Mouse (Mus musculus) lung, adult 2 months (tissue): ENCODE measurements around the gene Xxylt1. TPM values are rescaled to one million over a fixed set of nuclear protein-coding genes. Genes with fewer than 3 reads are reported as not detected.

ENCODE experiments used
- DNase-seq: peaks from one replicate; pipeline ENCODE4 v3.0.0; 2022
- H3K4me1 ChIP-seq: fragments of 200-500 bp; 2 replicates; pipeline ENCODE4 v1.6.1; 2011; ENCODE audit warnings: low read length; ENCODE audit not compliant: control insufficient read depth, insufficient read depth
- H3K4me3 ChIP-seq: fragments of 200-500 bp; replicated peaks from 2 replicates; pipeline ENCODE3; 2011; ENCODE audit warnings: low read depth, mild to moderate bottlenecking, control low read depth, low read length; ENCODE audit errors: extremely low read depth
- CTCF ChIP-seq: fragments of 200-500 bp; IDR thresholded peaks from 2 replicates; pipeline ENCODE4 v1.5.1; 2011; ENCODE audit warnings: mild to moderate bottlenecking, low read length, control low read depth; ENCODE audit not compliant: insufficient read depth
- POLR2A ChIP-seq: fragments of 200-500 bp; IDR thresholded peaks from 2 replicates; pipeline ENCODE4 v1.6.1; 2011; ENCODE audit warnings: low read depth, mild to moderate bottlenecking, control low read depth, low read length, borderline replicate concordance; ENCODE audit errors: extremely low read depth
- WGBS: fragments of 180-500 bp; shearing (Covaris S2); methylation state at CpG from one replicate; pipeline ENCODE4 v1.1.7; 2018; 5-methylcytosine and 5-hydroxymethylcytosine counted together
- polyA plus RNA-seq: library from polyadenylated mRNA; depleted of rRNA; stranded (reverse); fragments of >200 nt; gene quantifications from 2 replicates; pipeline ENCODE4 v1.2.3, GENCODE M21; 2012

Xxylt1 gene
- polyA plus RNA-seq, 1 experiment: 21.9 TPM

GRCm38 (mm10) chr16:31062918-31063317, 18.3 kb downstream of the Xxylt1 start:
- WGBS: 82% methylated on average over 3 of the region's 3 CpGs
- TF ChIP-seq POLR2A (no peak), CTCF (no peak)
- no peak for DNase-seq
- H3K4me3 ChIP-seq: no peak overlapping the region
- peaks cover 17% of the 10 kb centered on the region for H3K4me1 ChIP-seq

- TF ChIP-seq CTCF (no peak), POLR2A (no peak)
- 76% methylated on average over 11 of the region's 11 CpGs for WGBS
- Histone ChIP-seq H3K4me1 (peaks cover 7% of the 10 kb centered on the region), H3K4me3 (no peak overlapping the region)
- no peak for DNase-seq
These were observed 19.9 kb downstream of the Xxylt1 start for GRCm38 (mm10) chr16:31061246-31061880.

- TF ChIP-seq POLR2A (no peak), CTCF (no peak)
- Histone ChIP-seq H3K4me1 (peaks cover 4% of the 10 kb centered on the region; the same call in 1 of the 2 replicates), H3K4me3 (no peak overlapping the region)
- 93% methylated on average over 13 of the region's 13 CpGs for WGBS
- no peak for DNase-seq
These were observed 20.5 kb downstream of the Xxylt1 start for GRCm38 (mm10) chr16:31060714-31061113.

GRCm38 (mm10) chr16:31060226-31060625, 21.0 kb downstream of the Xxylt1 start:
- DNase-seq: no peak
- 93% methylated on average over 3 of the region's 3 CpGs for WGBS
- Histone ChIP-seq H3K4me1 (peaks cover under 1% of the 10 kb centered on the region; the same call in 1 of the 2 replicates), H3K4me3 (no peak overlapping the region)
- TF ChIP-seq CTCF: no peak

GRCm38 (mm10) chr16:31059730-31060129, 21.5 kb downstream of the Xxylt1 start:
- no peak overlapping the region for H3K4me3 ChIP-seq
- no peak for DNase-seq
- WGBS: 93% methylated on average over 4 of the region's 4 CpGs
- H3K4me1 ChIP-seq: no peaks in the 10 kb centered on the region
- TF ChIP-seq POLR2A (no peak), CTCF (no peak)

GRCm38 (mm10) chr16:31052812-31053211, 28.4 kb downstream of the Xxylt1 start:
- DNase-seq: no peak
- H3K4me3 ChIP-seq: no peak overlapping the region
- 56% methylated on average over 6 of the region's 6 CpGs for WGBS
- H3K4me1 ChIP-seq: peaks cover 2% of the 10 kb centered on the region; the same call in 1 of the 2 replicates
- TF ChIP-seq POLR2A: no peak
- no peak for TF ChIP-seq CTCF

GRCm38 (mm10) chr16:31052177-31052726, 29.0 kb downstream of the Xxylt1 start:
- 60% methylated on average over 7 of the region's 7 CpGs for WGBS
- peaks cover 2% of the 10 kb centered on the region; the same call in 1 of the 2 replicates for H3K4me1 ChIP-seq
- H3K4me3 ChIP-seq: no peak overlapping the region
- no peak for TF ChIP-seq CTCF
- TF ChIP-seq POLR2A: no peak
- DNase-seq: no peak

GRCm38 (mm10) chr16:31050701-31051100, 30.5 kb downstream of the Xxylt1 start:
- no peak for DNase-seq
- 66% methylated on average over 7 of the region's 7 CpGs for WGBS
- peaks cover 4% of the 10 kb centered on the region; the same call in 1 of the 2 replicates for H3K4me1 ChIP-seq
- no peak overlapping the region for H3K4me3 ChIP-seq
- no peak for TF ChIP-seq POLR2A
- TF ChIP-seq CTCF: no peak

GRCm38 (mm10) chr16:31048194-31048593, 33.0 kb downstream of the Xxylt1 start:
- Histone ChIP-seq H3K4me3 (no peak overlapping the region), H3K4me1 (peaks cover 4% of the 10 kb centered on the region; the same call in 1 of the 2 replicates)
- TF ChIP-seq CTCF (no peak), POLR2A (no peak)
- no peak for DNase-seq
- WGBS: 86% methylated on average over 6 of the region's 6 CpGs
